Mouse (Mus musculus) heart, adult 9 months (tissue): ENCODE data around the gene Cdk10.
"Not testable (repeated sequence)": the region's sequence is repeated elsewhere in the genome, so short reads cannot be mapped to it uniquely, and the experiment has no call there.

Experiments
- DNase-seq, 2 experiments: peaks; one replicate each; pipeline ENCODE4 v3.0.0; 2022; ENCODE audit warnings: low spot score in 2 of 2

Cdk10 gene

GRCm38 (mm10) chr8:123224278-123225266, at the start of gene Cdk10:
Gene Cdk10 (plus strand): TSS chr8:123224842.
- peak; percentile 92 for DNase-seq

- DNase-seq: peak; percentile 61 to 78
These were observed 43.3 kb upstream of the Cdk10 start for GRCm38 (mm10) chr8:123181391-123181790.

- peak; percentile 83 to 85 for DNase-seq
These were observed 38.9 kb upstream of the Cdk10 start, which contains the start of gene Dpep1 for GRCm38 (mm10) chr8:123185566-123186409. Gene Dpep1 (plus strand): TSS chr8:123186242.

- DNase-seq: no peak
These were observed 36.6 kb upstream of the Cdk10 start for GRCm38 (mm10) chr8:123188006-123188405.

GRCm38 (mm10) chr8:123188841-123189240, 35.8 kb upstream of the Cdk10 start:
- DNase-seq: peak in 1 of 2 experiments; percentile 24

GRCm38 (mm10) chr8:123190678-123191077, 34.0 kb upstream of the Cdk10 start:
- DNase-seq: peak; percentile 56 to 72

- DNase-seq: no peak
These were observed 32.7 kb upstream of the Cdk10 start for GRCm38 (mm10) chr8:123191908-123192307.

- no peak for DNase-seq
These were observed 30.9 kb upstream of the Cdk10 start for GRCm38 (mm10) chr8:123193771-123194170.

GRCm38 (mm10) chr8:123197016-123197415, 27.6 kb upstream of the Cdk10 start:
- not testable (repeated sequence) for DNase-seq

- DNase-seq: no peak
These were observed 24.8 kb upstream of the Cdk10 start for GRCm38 (mm10) chr8:123199864-123200263.

- peak in 1 of 2 experiments; percentile 68 for DNase-seq
These were observed 22.4 kb upstream of the Cdk10 start for GRCm38 (mm10) chr8:123202288-123202687.

GRCm38 (mm10) chr8:123203571-123203970, 21.1 kb upstream of the Cdk10 start:
- DNase-seq: no peak

- no peak for DNase-seq
These were observed 12.8 kb upstream of the Cdk10 start for GRCm38 (mm10) chr8:123211876-123212275.

GRCm38 (mm10) chr8:123212321-123213117, 12.1 kb upstream of the Cdk10 start, which contains the start of the genes Chmp1a and Spata33:
Gene Chmp1a (minus strand): TSS chr8:123212763.
Gene Spata33 (plus strand): TSS chr8:123212832.
- peak; percentile 85 to 88 for DNase-seq

- DNase-seq: peak in 1 of 2 experiments; percentile 34
These were observed 11.4 kb upstream of the Cdk10 start for GRCm38 (mm10) chr8:123213118-123213772.

GRCm38 (mm10) chr8:123215430-123215829, 9.2 kb upstream of the Cdk10 start:
- DNase-seq: peak; percentile 67 to 74

GRCm38 (mm10) chr8:123220917-123221316, 3.7 kb upstream of the Cdk10 start:
- no peak for DNase-seq

GRCm38 (mm10) chr8:123228416-123228815, 3.8 kb downstream of the Cdk10 start:
- no peak for DNase-seq

- not testable (repeated sequence) for DNase-seq
These were observed 5.7 kb downstream of the Cdk10 start for GRCm38 (mm10) chr8:123230326-123230725.

GRCm38 (mm10) chr8:123231742-123232141, 7.1 kb downstream of the Cdk10 start:
- no peak for DNase-seq

- DNase-seq: no peak
These were observed 7.9 kb downstream of the Cdk10 start for GRCm38 (mm10) chr8:123232553-123232952.
